Mouse (Mus musculus) lung, embryonic 16.5 days (tissue): ENCODE measurements around the gene D17Wsu92e. TPM values are rescaled to one million over a fixed set of nuclear protein-coding genes. Genes with fewer than 3 reads are reported as not detected.
"Not testable (repeated sequence)": the region's sequence is repeated elsewhere in the genome, so short reads cannot be mapped to it uniquely, and the experiment has no call there.

Source experiments
- ATAC-seq: fragments of 200-750 bp; cut with Nextera tagmentation; 2 replicates; pipeline ENCODE4 v1.8.0; 2017; ENCODE audit warnings: low read depth, mild to moderate bottlenecking, moderate library complexity
- H3K27ac ChIP-seq: fragments of 300-500 bp; sonication (generic); 2 replicates; pipeline ENCODE4 v1.5.1; 2014; ENCODE audit warnings: mild to moderate bottlenecking, control low read depth, low read length
- H3K27me3 ChIP-seq: fragments of 300-500 bp; sonication (generic); 2 replicates; pipeline ENCODE4 v1.6.1; 2014; ENCODE audit warnings: low read depth, low read length, mixed read lengths; ENCODE audit not compliant: control insufficient read depth, insufficient read depth
- H3K36me3 ChIP-seq: fragments of 300-500 bp; sonication (generic); 2 replicates; pipeline ENCODE4 v1.6.1; 2014; ENCODE audit warnings: low read length; ENCODE audit not compliant: control insufficient read depth, insufficient read depth
- H3K4me1 ChIP-seq: fragments of 300-500 bp; sonication (generic); replicated peaks from 2 replicates; pipeline ENCODE4 v1.6.1; 2014; ENCODE audit warnings: low read length, mixed read lengths; ENCODE audit not compliant: control insufficient read depth, insufficient read depth
- H3K4me2 ChIP-seq: fragments of 300-500 bp; sonication (generic); 2 replicates; pipeline ENCODE4 v1.6.1; 2014; ENCODE audit warnings: low read depth, low read length, control low read depth
- H3K4me3 ChIP-seq: fragments of 300-500 bp; sonication (generic); 2 replicates; pipeline ENCODE4 v1.5.1; 2014; ENCODE audit warnings: mild to moderate bottlenecking, low read length, control low read depth
- H3K9ac ChIP-seq: fragments of 300-500 bp; sonication (generic); 2 replicates; pipeline ENCODE4 v1.6.1; 2014; ENCODE audit warnings: low read length, control low read depth
- H3K9me3 ChIP-seq: fragments of 300-500 bp; sonication (generic); 2 replicates; pipeline ENCODE4 v1.6.1; 2016; ENCODE audit warnings: low read length; ENCODE audit not compliant: control insufficient read depth
- WGBS: fragments of 180-500 bp; shearing (Covaris S2); extraction: QIAGEN DNeasy Blood & Tissue Kit; methylation state at CpG from one replicate; pipeline ENCODE4 v1.1.7; 2014; 5-methylcytosine and 5-hydroxymethylcytosine counted together
- polyA plus RNA-seq: library from polyadenylated mRNA; unstranded; fragments of >200 nt; fragmentation: Nextera tagmentation; extraction: Ambion mirVana; gene quantifications from 2 replicates; pipeline ENCODE4 v1.2.1, GENCODE M21; 2015

D17Wsu92e gene
- polyA plus RNA-seq, 1 experiment from 2014 or later: 14.6 TPM

DNA sequence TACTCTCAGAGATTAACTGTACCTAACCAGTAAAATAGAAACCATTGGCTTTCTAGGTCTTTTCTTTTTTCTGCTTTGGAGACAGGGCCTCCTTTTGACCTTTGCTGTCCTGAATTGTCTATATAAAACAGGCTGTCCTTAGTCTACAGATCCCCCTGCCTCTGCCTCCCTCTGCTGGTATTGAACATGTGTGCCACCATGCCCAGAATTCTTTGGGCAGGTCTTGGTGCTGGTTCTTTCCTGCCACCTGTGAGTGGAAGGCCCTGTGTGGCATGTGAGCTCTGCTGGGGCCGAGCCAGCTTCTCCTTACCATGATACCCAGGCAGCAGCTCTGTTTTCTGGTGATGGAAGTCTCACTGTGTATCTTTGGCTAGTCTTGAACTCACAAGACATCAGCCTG, 27.9 kb upstream of the D17Wsu92e start:
- 100% methylated on average over 1 of the region's 1 CpGs for WGBS
- no peak overlapping the region for H3K9ac ChIP-seq
- H3K4me3 ChIP-seq: no peak overlapping the region
- no peak for ATAC-seq
- no peak overlapping the region for H3K27ac ChIP-seq
- H3K4me2 ChIP-seq: no peak overlapping the region
- H3K9me3 ChIP-seq: no peaks in the 10 kb centered on the region
- H3K4me1 ChIP-seq: no peaks in the 10 kb centered on the region
- no peaks in the 10 kb centered on the region for H3K27me3 ChIP-seq
- H3K36me3 ChIP-seq: peaks cover 57% of the 10 kb centered on the region

- Histone ChIP-seq H3K9me3 (no peaks in the 10 kb centered on the region), H3K27me3 (no peaks in the 10 kb centered on the region; the same call in 1 of the 2 replicates), H3K36me3 (peaks cover 14% of the 10 kb centered on the region), H3K27ac (peak overlapping the region; percentile 75), H3K4me1 (peaks cover 6% of the 10 kb centered on the region), H3K4me2 (peak overlapping the region; percentile 91), H3K9ac (peak overlapping the region; percentile 85), H3K4me3 (peak overlapping the region; percentile 95)
- peak; percentile 99 for ATAC-seq
- 2% methylated on average over 35 of the region's 35 CpGs for WGBS
Measured at GRCm38 (mm10) chr17:27839469-27840252, 19.2 kb upstream of the D17Wsu92e start.

GRCm38 (mm10) chr17:27837850-27838249, 17.4 kb upstream of the D17Wsu92e start, which contains the start of gene Snrpc:
Snrpc (plus strand) TSS chr17:27838150.
- not testable (repeated sequence) for H3K4me3 ChIP-seq, H3K9ac ChIP-seq, H3K4me2 ChIP-seq, H3K4me1 ChIP-seq, H3K27ac ChIP-seq, H3K27me3 ChIP-seq, ATAC-seq, H3K9me3 ChIP-seq, H3K36me3 ChIP-seq
- 63% methylated on average over 3 of the region's 4 CpGs for WGBS

- Histone ChIP-seq H3K9me3 (no peaks in the 10 kb centered on the region), H3K4me2 (no peak overlapping the region), H3K27me3 (no peaks in the 10 kb centered on the region; the same call in 1 of the 2 replicates), H3K4me1 (no peaks in the 10 kb centered on the region), H3K36me3 (no peaks in the 10 kb centered on the region), H3K27ac (no peak overlapping the region), H3K9ac (no peak overlapping the region), H3K4me3 (no peak overlapping the region)
- no peak for ATAC-seq
- 48% methylated on average over 7 of the region's 7 CpGs for WGBS
Measured at GRCm38 (mm10) chr17:27830411-27830810, 10.0 kb upstream of the D17Wsu92e start.

GRCm38 (mm10) chr17:27827511-27827910, 7.1 kb upstream of the D17Wsu92e start:
- Histone ChIP-seq H3K27ac (peak overlapping the region; percentile 3; the same call in 1 of the 2 replicates), H3K9me3 (no peaks in the 10 kb centered on the region), H3K4me3 (no peak overlapping the region), H3K27me3 (no peaks in the 10 kb centered on the region), H3K4me2 (no peak overlapping the region), H3K9ac (no peak overlapping the region), H3K36me3 (no peaks in the 10 kb centered on the region), H3K4me1 (no peaks in the 10 kb centered on the region)
- ATAC-seq: no peak
- 37% methylated on average over 6 of the region's 6 CpGs for WGBS

GRCm38 (mm10) chr17:27826908-27827383, 6.5 kb upstream of the D17Wsu92e start:
- peak overlapping the region; percentile 77 for H3K27ac ChIP-seq
- peak overlapping the region; percentile 44 for H3K9ac ChIP-seq
- no peaks in the 10 kb centered on the region for H3K9me3 ChIP-seq
- no peaks in the 10 kb centered on the region for H3K4me1 ChIP-seq
- WGBS: 3% methylated on average over 9 of the region's 9 CpGs
- ATAC-seq: peak; percentile 75
- H3K4me3 ChIP-seq: peak overlapping the region; percentile 47
- H3K36me3 ChIP-seq: no peaks in the 10 kb centered on the region
- no peaks in the 10 kb centered on the region for H3K27me3 ChIP-seq
- peak overlapping the region; percentile 64 for H3K4me2 ChIP-seq

DNA sequence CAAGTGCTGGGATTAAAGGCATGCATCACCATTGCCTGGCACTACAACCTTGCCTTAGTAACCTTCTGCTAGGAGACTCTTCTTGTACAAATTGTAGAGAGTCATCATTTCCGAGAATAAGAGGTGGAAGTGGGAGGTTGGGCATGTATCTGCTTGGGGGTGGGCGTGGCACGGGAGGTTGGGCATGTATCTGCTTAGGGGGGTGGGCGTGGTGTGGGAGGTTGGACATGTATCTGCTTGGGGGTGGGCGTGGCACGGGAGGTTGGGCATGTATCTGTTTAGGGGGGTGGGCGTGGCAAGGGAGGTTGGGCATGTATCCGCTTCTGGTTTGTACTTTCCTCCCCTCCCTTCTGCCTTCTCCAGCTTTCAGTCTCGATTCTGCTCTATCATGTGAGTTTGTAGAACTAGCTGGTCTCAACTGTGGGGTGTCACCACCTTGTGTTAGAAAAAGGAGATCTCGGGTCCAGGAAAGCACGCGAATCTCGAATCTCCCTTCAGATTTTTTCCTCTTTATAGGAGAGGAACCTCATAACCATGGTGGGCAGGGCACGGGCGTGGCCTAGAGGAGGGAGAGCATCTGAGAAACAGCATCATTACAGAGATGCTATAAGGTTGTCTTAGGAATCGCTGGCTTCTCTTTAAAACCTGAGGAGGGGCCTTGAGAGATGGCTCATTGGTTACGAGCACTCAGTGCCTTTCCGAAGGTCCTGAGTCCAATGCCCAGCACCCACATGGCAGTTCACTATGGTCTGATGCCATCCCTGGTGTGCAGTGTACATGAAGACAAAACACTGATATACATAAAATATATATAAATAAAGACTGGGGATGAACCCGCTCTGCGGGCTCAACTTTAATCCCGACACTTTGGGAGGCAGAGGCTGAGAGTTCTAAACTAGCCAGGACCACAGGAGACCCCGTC, 5.8 kb upstream of the D17Wsu92e start:
- ATAC-seq: peak; percentile 84
- Histone ChIP-seq H3K9ac (peak overlapping the region; percentile 44), H3K4me2 (peak overlapping the region; percentile 64), H3K27ac (peak overlapping the region; percentile 77), H3K27me3 (no peaks in the 10 kb centered on the region), H3K4me3 (peak overlapping the region; percentile 47), H3K36me3 (no peaks in the 10 kb centered on the region), H3K9me3 (no peaks in the 10 kb centered on the region), H3K4me1 (peaks cover 1% of the 10 kb centered on the region)
- 2% methylated on average over 22 of the region's 22 CpGs for WGBS

GRCm38 (mm10) chr17:27825539-27825938, 5.1 kb upstream of the D17Wsu92e start:
- peaks cover 4% of the 10 kb centered on the region for H3K4me1 ChIP-seq
- no peak overlapping the region for H3K4me3 ChIP-seq
- 22% methylated on average over 3 of the region's 3 CpGs for WGBS
- H3K27ac ChIP-seq: no peak overlapping the region
- peak overlapping the region; percentile 64; the same call in 1 of the 2 replicates for H3K4me2 ChIP-seq
- no peaks in the 10 kb centered on the region for H3K9me3 ChIP-seq
- no peaks in the 10 kb centered on the region for H3K27me3 ChIP-seq
- no peak for ATAC-seq
- no peak overlapping the region for H3K9ac ChIP-seq
- no peaks in the 10 kb centered on the region for H3K36me3 ChIP-seq

DNA sequence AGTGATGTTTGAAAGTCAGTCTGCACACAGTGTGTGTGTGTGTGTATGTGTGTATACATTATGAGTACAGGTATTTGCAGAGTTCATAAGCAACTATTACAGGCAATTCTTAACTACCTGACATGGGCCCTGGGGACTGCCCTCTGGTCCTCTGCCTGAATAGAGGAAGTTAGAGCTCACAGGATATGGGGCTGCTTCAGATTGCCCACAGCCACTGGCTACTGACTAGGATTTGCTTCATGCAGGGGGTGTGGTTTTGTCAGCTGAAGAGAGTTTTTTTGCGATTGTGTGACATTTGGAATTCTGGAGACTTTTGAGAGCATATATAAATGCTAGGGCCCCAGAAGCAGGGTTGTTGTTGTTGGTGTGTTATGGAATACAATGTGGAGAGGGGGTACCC, 4.5 kb upstream of the D17Wsu92e start:
- Histone ChIP-seq H3K4me3 (no peak overlapping the region), H3K36me3 (no peaks in the 10 kb centered on the region), H3K9ac (no peak overlapping the region), H3K4me2 (no peak overlapping the region), H3K4me1 (peaks cover 4% of the 10 kb centered on the region), H3K9me3 (no peaks in the 10 kb centered on the region), H3K27ac (no peak overlapping the region), H3K27me3 (no peaks in the 10 kb centered on the region)
- ATAC-seq: no peak
- WGBS: 64% methylated on average over 1 of the region's 1 CpGs
